Mouse (Mus musculus) erythroblast, adult 5-6 weeks (primary cell): ENCODE measurements at regions not wholly inside any gene's neighbourhood (a gene's known extent, or its start where the extent isn't known, plus 50 kb on each side); places are given as distances from the start of the nearest gene placed in this dataset.

Source experiments
- ATAC-seq: replicated peaks from 2 replicates; pipeline ENCODE4 v1.8.0; 2016; ENCODE audit warnings: moderate number of reproducible peaks, mild to moderate bottlenecking, moderate TSS enrichment, inconsistent platforms; ENCODE audit not compliant: poor library complexity, low FRiP score, severe bottlenecking

DNA sequence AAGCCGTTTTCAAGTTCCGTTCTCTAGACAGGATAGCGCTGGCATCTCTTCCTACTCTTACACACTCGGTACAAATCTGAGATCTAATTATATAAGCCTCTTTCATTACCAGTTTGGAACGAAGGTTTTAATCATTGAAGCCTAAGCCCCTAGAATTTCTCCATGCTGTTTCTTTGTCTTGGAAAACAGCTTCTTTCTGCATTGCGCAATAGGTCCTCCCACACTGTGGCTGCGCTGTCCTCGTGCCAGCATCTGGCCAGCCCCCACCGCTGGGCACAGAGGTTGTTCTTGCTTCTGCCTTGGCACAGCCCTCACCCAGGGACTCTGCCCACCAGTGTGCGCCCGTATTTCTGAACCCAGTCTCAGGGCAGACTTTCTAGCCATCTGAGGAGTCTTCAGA lies 126.8 kb downstream of the Bmp7 start:
- no peak for ATAC-seq

- no peak for ATAC-seq
Measured at GRCm38 (mm10) chr2:172813906-172814305, 126.2 kb downstream of the Bmp7 start.

DNA sequence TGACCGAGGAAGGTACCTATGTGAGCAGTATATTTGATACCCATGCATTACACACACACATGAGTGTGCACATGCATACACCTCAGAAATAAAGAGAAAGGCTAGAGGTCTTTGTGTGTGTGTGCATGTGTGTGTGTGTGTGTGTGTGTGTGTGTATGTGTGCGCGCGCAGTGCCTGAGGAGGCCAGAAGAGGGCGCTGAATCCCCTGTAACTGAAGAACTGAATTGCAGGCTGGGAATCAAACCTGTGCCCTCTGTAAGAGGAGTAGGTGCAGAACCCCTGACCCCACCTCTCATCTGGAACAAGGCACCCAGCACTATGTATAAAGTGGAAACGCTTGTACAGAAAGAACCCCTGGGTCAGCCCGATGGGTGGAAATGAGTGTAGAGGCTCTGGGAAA lies 125.0 kb downstream of the Bmp7 start:
- no peak for ATAC-seq

- no peak for ATAC-seq
Measured at GRCm38 (mm10) chr2:172817058-172817745, 122.9 kb downstream of the Bmp7 start.
